Mouse (Mus musculus) Patski (cell line): ENCODE results near the gene Rin2. TPM values are rescaled to one million over a fixed set of nuclear protein-coding genes. Genes with fewer than 3 reads are reported as not detected.
"Not testable (repeated sequence)": the region's sequence is repeated elsewhere in the genome, so short reads cannot be mapped to it uniquely, and the experiment has no call there.

Source experiments
- ATAC-seq: fragments of 100-300 bp; one replicate; pipeline ENCODE4 v1.8.0; 2021
- CTCF ChIA-PET: fragments of 350-600 bp; sonication (Branson Sonifier 250); formaldehyde crosslinking; loops from one replicate; lab custom pipeline; 2022; ENCODE audit warnings: inconsistent platforms; lab: Charles Lee
- POLR2A ChIA-PET: fragments of 350-600 bp; sonication (Branson Sonifier 250); formaldehyde crosslinking; loops from one replicate; lab custom pipeline; 2022; ENCODE audit warnings: antibody characterized with exemption, inconsistent platforms; lab: Charles Lee
- DNase-seq: peaks from one replicate; pipeline ENCODE4 v3.0.0-alpha.2; 2011; ENCODE audit warnings: low read depth, low spot score
- H3K27me3 ChIP-seq: fragments of 371-371 bp; one replicate; pipeline ENCODE4 v1.5.1; 2021
- CTCF ChIP-seq: fragments of 100-300 bp; IDR thresholded peaks from one replicate; pipeline ENCODE4 v1.5.1; 2021
- in situ Hi-C: fragments of 300-500 bp; cut with MboI; formaldehyde crosslinking; loops from 3 replicates; pipeline ENCODE4 v1.11.1; 2018; ENCODE audit warnings: low pct_unique_long_range_greater_than_20kb, mixed read lengths
- polyA plus RNA-seq: library from polyadenylated mRNA; unstranded; gene quantifications from one replicate; pipeline ENCODE4 v1.2.3, GENCODE M21; 2021

The Rin2 gene
- polyA plus RNA-seq, 1 experiment from 2014 or later, result 38.7 TPM

- DNase-seq, result no peak
- CTCF ChIA-PET, result interaction anchor here (1.5 kb wide), 1 partner anchor 14 kb away, joined by 3 read pairs; no protein-coding TSS in a partner anchor
- no peaks in the 10 kb centered on the region for H3K27me3 ChIP-seq
- POLR2A ChIA-PET, result no interaction called here
- no peak for ATAC-seq
- no peak for TF ChIP-seq CTCF
- in situ Hi-C loops, result no loop called here
Observed at GRCm38 (mm10) chr2:145884036-145884912, 209.3 kb downstream of the Rin2 start.

- ChIA-PET CTCF (interaction anchor here (0.9 to 1.8 kb wide), 3 partner anchors 11 to 189 kb away, joined by 3 read pairs; no protein-coding TSS in a partner anchor), POLR2A (no interaction called here)
- no peak for TF ChIP-seq CTCF
- H3K27me3 ChIP-seq, result no peaks in the 10 kb centered on the region
- ATAC-seq (no peak), DNase-seq (no peak)
- in situ Hi-C loops, result loop anchor here (5.0 kb wide), 1 partner anchor 188 kb away; no protein-coding TSS in a partner anchor
Observed at GRCm38 (mm10) chr2:145884913-145885785, 210.1 kb downstream of the Rin2 start.

GRCm38 (mm10) chr2:145887937-145888765 is 213.1 kb downstream of the Rin2 start:
- in situ Hi-C loops, result loop anchor here (5.0 kb wide), 1 partner anchor 191 kb away; no protein-coding TSS in a partner anchor
- POLR2A ChIA-PET, result interaction anchor here (0.7 kb wide), 1 partner anchor 28 kb away, joined by 3 read pairs; no protein-coding TSS in a partner anchor
- ATAC-seq, result peak; percentile 31
- no peak for DNase-seq
- CTCF ChIA-PET, result no interaction called here
- TF ChIP-seq CTCF, result peak; percentile 30
- H3K27me3 ChIP-seq, result no peaks in the 10 kb centered on the region

- POLR2A ChIA-PET, result no interaction called here
- DNase-seq (no peak), ATAC-seq (no peak)
- TF ChIP-seq CTCF, result no peak
- CTCF ChIA-PET, result no interaction called here
- in situ Hi-C loops, result loop anchor here (5.0 kb wide), 1 partner anchor 192 kb away; no protein-coding TSS in a partner anchor
- H3K27me3 ChIP-seq, result no peaks in the 10 kb centered on the region
Observed at GRCm38 (mm10) chr2:145888766-145889480, 213.9 kb downstream of the Rin2 start.

GRCm38 (mm10) chr2:145890571-145890970 is 215.6 kb downstream of the Rin2 start:
- in situ Hi-C loops, result no loop called here
- CTCF ChIA-PET, result no interaction called here
- POLR2A ChIA-PET, result no interaction called here
- no peaks in the 10 kb centered on the region for H3K27me3 ChIP-seq
- no peak for TF ChIP-seq CTCF
- DNase-seq (no peak), ATAC-seq (no peak)

- TF ChIP-seq CTCF, result no peak
- ATAC-seq (no peak), DNase-seq (no peak)
- ChIA-PET CTCF (interaction anchor here (1.1 kb wide), 1 partner anchor 194 kb away, joined by 3 read pairs; no protein-coding TSS in a partner anchor), POLR2A (interaction anchor here (1.0 kb wide), 1 partner anchor 12 kb away, joined by 3 read pairs; no protein-coding TSS in a partner anchor)
- in situ Hi-C loops, result no loop called here
- H3K27me3 ChIP-seq, result no peaks in the 10 kb centered on the region
Observed at GRCm38 (mm10) chr2:145893756-145894155, 218.7 kb downstream of the Rin2 start.

- H3K27me3 ChIP-seq, result no peaks in the 10 kb centered on the region
- no peak for DNase-seq
- in situ Hi-C loops, result no loop called here
- ChIA-PET CTCF (interaction anchor here (1.6 kb wide), 1 partner anchor 12 kb away, joined by 4 read pairs; no protein-coding TSS in a partner anchor), POLR2A (no interaction called here)
- TF ChIP-seq CTCF, result no peak
- peak; percentile 40 for ATAC-seq
Observed at GRCm38 (mm10) chr2:145898106-145898505, 223.1 kb downstream of the Rin2 start.

GRCm38 (mm10) chr2:145900318-145900717 is 225.3 kb downstream of the Rin2 start:
- ATAC-seq, CTCF ChIA-PET, POLR2A ChIA-PET, H3K27me3 ChIP-seq, DNase-seq: not testable (repeated sequence)
- in situ Hi-C loops, result loop anchor here (25.0 kb wide), 1 partner anchor 1313 kb away; the partner anchor contains the start of genes Dtd1 and Smim26

- ChIA-PET POLR2A (interaction anchor here (0.6 kb wide), 1 partner anchor 1633 kb away, joined by 3 read pairs; no protein-coding TSS in a partner anchor), CTCF (interaction anchor here (1.5 to 1.8 kb wide), 2 partner anchors 9 to 27 kb away, joined by 4 to 5 read pairs; no protein-coding TSS in a partner anchor)
- no peaks in the 10 kb centered on the region for H3K27me3 ChIP-seq
- TF ChIP-seq CTCF, result no peak
- in situ Hi-C loops, result loop anchor here (25.0 kb wide), 1 partner anchor 1315 kb away; the partner anchor contains the start of genes Dtd1 and Smim26
- no peak for ATAC-seq
- no peak for DNase-seq
Observed at GRCm38 (mm10) chr2:145901861-145902260, 226.8 kb downstream of the Rin2 start, which contains the start of gene Naa20. Gene Naa20, plus strand, starts transcription at chr2:145902099.
